Mouse (Mus musculus) layer of hippocampus, adult 2 months (tissue): ENCODE results near the gene Bud23. TPM values are rescaled to one million over a fixed set of nuclear protein-coding genes. Genes with fewer than 3 reads are reported as not detected.

ENCODE experiments used
- DNase-seq, 2 experiments: peaks; one replicate each; pipeline ENCODE4 v3.0.0; 2022; ENCODE audit warnings: low spot score in 2 of 2
- H3K27ac ChIP-seq: fragments of 200-600 bp; 2 replicates; pipeline ENCODE4 v1.8.1; 2022
- H3K4me3 ChIP-seq: fragments of 200-600 bp; 2 replicates; pipeline ENCODE4 v1.8.1; 2022; ENCODE audit warnings: mild to moderate bottlenecking
- CTCF ChIP-seq: fragments of 200-600 bp; conservative IDR thresholded peaks from 2 replicates; pipeline ENCODE4 v1.8.1; 2022; ENCODE audit warnings: antibody characterized with exemption, mild to moderate bottlenecking, moderate library complexity
- total RNA-seq, 2 experiments: library from RNA; stranded (reverse); gene quantifications; 2 replicates each; pipeline ENCODE4 v1.2.3; 2021

Bud23 gene
- total RNA-seq, 2 experiments from 2014 or later: 49.9 to 53.4 TPM

GRCm38 (mm10) chr5:135009590-135010319, 55.0 kb downstream of the Bud23 start:
- TF ChIP-seq CTCF: no peak
- peak; percentile 66 to 80 for DNase-seq
- H3K4me3 ChIP-seq: peak overlapping the region; percentile 92
- H3K27ac ChIP-seq: peak overlapping the region; percentile 99

GRCm38 (mm10) chr5:135008671-135009589, 55.8 kb downstream of the Bud23 start, which contains the start of gene Abhd11:
Gene Abhd11, plus strand, starts transcription at chr5:135009152.
- TF ChIP-seq CTCF: peak; percentile 36

DNA sequence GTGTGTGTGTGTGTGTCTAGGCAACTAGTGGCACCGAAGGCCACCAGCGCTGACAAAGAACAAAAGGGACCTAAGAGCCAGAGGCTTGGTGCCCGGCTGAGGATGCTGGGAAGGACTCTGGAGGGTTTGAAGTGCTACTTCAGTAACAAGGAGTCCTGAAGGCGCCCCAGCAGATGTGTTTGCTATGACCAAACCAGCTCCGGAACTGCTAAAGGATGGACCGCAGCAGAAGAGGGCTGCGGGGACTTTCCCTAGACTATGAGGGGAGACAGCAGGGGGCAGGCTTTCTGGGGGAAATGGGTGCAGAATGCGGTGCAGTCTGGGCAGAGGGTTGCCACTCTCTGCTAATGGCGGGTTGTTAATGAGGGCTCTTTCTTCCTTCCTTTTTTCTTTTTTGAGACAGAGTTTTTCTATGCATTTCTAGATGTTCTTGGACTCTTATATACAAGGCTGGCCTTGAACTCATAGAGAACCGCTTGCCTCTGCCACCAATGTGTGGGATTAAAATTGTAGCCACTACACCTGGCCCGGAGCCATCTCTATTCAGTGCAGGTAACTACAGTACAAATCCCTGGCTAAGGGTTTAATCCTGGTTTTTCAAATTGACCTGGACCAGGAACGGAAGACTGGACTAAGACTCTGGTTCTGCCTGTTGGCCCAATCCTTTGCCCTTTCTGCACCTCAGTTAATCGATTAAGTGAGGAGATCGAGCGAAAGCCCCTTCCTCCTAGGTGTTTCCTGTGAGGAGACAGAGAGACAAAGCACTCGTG, 56.8 kb downstream of the Bud23 start:
- TF ChIP-seq CTCF: peak; percentile 34
- peak overlapping the region; percentile 99 for H3K27ac ChIP-seq
- no peak for DNase-seq
- peak overlapping the region; percentile 92 for H3K4me3 ChIP-seq

More at GRCm38 (mm10) chr5:135008671-135009589, 55.8 kb downstream of the Bud23 start, which contains the start of gene Abhd11:
- H3K27ac ChIP-seq: peak within 1 kb of the TSS; percentile 99
- DNase-seq: peak; percentile 93 to 98
- peak within 1 kb of the TSS; percentile 92 for H3K4me3 ChIP-seq

Other genes starting within 250 kb of the Bud23 start
- gene Tmem270, start 158.2 kb downstream of the Bud23 start, total RNA-seq: not detected
- not detected for gene Cldn13, start 149.4 kb downstream of the Bud23 start, total RNA-seq
- 10 to 100 TPM in 1 of 2 experiments, 1 to 10 TPM in 1; 8.2 to 10.8 TPM for gene Mettl27, start 132.6 kb downstream of the Bud23 start, total RNA-seq
- not detected for gene Cldn4, start 118.0 kb downstream of the Bud23 start, total RNA-seq
- gene Cldn3, start 78.7 kb downstream of the Bud23 start, total RNA-seq: under 1 TPM in 1 of 2 experiments, not detected in 1; 0.37 TPM
- 10 to 100 TPM; 30.0 to 32.7 TPM for gene Abhd11, start 55.8 kb downstream of the Bud23 start, total RNA-seq
- gene Stx1a, start 41.5 kb downstream of the Bud23 start, total RNA-seq: 10 to 100 TPM; 92.3 to 97.6 TPM
- 10 to 100 TPM; 39.1 to 43.1 TPM for gene Dnajc30, start 757 bp downstream of the Bud23 start, total RNA-seq
- gene Vps37d, start 13.3 kb upstream of the Bud23 start, total RNA-seq: 10 to 100 TPM; 29.4 to 30.3 TPM
- 1 to 10 TPM; 6.2 to 6.7 TPM for gene Mlxipl, start 24.9 kb upstream of the Bud23 start, total RNA-seq
- 10 to 100 TPM; 29.8 to 32.0 TPM for gene Tbl2, start 84.7 kb upstream of the Bud23 start, total RNA-seq
- gene Bcl7b, start 103.3 kb upstream of the Bud23 start, total RNA-seq: 10 to 100 TPM; 55.1 to 62.6 TPM
- 10 to 100 TPM; 79.9 to 87.5 TPM for gene Baz1b, start 122.3 kb upstream of the Bud23 start, total RNA-seq
- gene Fzd9, start 186.3 kb upstream of the Bud23 start, total RNA-seq: 1 to 10 TPM; 4.5 to 5.0 TPM